Mouse (Mus musculus): ENCODE results near the gene Tpt1. TPM values are rescaled to one million over a fixed set of nuclear protein-coding genes. Genes with fewer than 3 reads are reported as not detected.
"Not testable (repeated sequence)": the region's sequence is repeated elsewhere in the genome, so short reads cannot be mapped to it uniquely, and the experiment has no call there.

Tpt1 gene
- 1,000 to 10,000 TPM; 2,669 to 3,122 TPM for total RNA-seq (2021)
- 2,303 and 3,302 TPM in 2 replicates for polyA plus RNA-seq (2012; rRNA removed)
- long read RNA-seq, transcript Tpt1-201 (6 exons, 1,169 nt) = major isoform, 422 of 435 reads
- long read RNA-seq, partial matches to known transcripts = 11 of 435 reads
- long read RNA-seq, other reads (novel, unspliced or antisense) = 2 of 435 reads

DNA sequence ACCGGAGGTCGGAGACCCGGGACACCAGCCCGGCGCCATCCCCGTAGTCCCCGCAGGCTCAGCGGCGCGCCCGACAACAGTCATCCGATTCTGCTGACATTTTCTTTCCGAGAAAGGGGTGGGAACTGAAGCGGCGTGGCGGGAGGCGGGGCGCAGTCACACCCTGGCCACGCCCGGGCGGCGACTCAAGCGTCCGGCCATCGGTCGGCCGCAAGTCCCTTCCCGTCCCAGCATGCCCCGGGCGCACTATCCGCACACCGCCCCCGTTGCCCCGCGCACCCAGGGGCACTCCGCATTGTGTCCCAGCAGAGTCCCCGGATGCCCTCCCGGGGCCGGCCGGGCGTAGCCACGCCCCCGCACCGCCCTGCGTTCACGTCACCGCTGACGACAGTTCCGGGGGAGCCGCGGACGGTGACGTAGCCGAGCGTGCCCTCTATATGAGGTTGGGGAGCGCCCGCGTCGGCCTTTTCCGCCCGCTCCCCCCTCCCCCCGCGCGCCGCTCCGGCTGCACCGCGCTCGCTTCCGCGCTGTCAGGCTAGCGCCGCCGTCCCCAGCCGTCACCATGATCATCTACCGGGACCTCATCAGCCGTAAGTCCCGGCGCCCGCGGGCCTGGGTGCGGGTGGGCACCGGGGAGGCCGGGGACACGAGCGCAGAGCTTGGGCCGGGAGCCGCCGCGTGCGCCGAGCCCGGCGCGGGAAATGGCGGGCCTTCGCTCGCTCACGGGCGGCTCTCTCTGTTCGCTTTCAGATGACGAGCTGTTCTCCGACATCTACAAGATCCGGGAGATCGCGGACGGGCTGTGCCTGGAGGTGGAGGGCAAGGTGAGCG, at the start of gene Tpt1:
Tpt1 (plus strand) TSS at position 227 of the 831 bp plus-strand sequence.
- peak; percentile 100 for DNase-seq

DNA sequence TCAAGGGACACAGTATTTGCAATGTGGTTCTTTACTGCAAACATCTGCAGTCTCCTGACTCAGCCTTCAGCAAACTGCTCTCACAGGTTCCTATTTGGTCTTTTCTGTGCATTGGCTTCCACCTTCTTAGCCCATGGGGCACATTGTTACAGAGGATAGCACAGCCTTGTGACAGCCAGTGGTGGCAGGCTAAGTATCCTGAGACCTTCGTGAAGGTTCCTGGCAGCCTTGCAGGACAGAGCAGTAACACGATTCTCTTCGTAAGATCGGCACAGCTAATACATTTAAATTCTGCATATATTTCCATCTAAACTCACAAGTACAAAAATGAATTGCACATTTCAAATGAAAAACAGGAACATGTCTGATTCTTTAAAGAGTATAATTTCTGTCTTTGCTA, 49.0 kb upstream of the Tpt1 start:
- DNase-seq = no peak

DNA sequence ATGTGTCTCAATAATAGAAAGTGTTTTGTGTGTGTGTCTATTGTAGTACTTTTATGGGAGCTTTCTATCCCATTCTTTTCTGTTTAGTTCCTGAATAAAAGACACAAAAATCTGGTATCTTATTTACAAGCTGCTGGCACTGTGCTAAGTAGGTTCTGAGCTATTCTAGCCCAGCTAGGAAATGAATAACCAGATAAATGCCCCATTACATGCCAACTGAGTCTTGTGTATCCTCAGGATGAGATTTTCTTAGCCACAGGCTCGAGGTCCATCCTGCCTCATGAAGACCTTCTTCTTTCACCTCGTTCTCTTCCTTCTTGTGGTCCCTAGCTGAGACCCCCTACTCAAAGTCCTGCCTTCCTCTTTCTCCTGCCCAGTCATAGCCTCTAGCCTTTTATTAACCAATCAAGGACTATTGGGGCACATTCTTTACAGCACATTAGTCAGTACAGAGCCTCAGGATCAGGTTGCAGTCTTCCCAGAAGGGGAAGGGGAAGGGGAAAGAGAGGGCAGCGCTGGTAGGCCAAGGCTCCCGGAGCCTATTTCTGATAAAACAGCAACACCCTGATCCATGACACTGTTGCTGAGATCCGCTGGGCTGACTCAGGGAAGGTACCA, 47.0 kb upstream of the Tpt1 start:
- no peak for DNase-seq

DNA sequence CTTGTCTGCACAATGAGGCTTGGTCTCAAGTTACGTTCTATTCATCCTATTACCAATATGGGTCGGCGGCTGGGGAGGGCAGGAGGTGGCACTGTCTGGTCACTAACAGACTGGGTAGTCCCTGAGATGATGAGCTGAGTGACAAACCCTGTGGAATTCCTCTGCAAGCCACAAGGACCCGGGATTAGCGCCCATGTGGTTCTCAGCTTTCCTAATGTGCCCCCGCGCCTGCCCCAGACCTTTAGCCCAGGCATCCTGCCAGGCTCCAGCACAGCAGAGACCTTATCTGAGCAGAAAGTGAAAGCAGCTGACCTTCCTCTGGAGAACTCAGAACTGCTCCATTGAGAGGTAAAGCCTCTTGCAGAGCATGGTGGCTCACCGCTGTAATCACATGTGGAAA, 37.1 kb upstream of the Tpt1 start:
- peak; percentile 85 for DNase-seq

DNA sequence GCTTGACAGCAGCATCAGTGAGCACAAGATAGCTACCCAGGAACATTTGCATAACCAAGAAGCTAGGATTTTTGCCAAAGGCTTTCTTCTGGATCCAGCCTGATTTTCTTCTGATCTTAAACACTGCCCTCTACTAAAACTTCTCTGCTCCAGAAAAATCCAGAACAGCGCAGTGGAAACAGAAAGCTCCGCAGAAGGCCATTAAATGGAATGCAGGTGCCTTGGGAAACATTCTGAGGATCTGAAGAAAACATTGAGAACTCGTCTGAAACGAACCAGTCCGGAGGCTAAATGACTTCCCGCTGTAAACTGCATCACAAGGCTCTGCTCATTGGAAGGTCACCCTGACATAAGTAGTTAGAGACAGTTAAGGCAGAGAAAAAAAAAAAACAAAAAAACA, 35.0 kb upstream of the Tpt1 start:
- no peak for DNase-seq

DNA sequence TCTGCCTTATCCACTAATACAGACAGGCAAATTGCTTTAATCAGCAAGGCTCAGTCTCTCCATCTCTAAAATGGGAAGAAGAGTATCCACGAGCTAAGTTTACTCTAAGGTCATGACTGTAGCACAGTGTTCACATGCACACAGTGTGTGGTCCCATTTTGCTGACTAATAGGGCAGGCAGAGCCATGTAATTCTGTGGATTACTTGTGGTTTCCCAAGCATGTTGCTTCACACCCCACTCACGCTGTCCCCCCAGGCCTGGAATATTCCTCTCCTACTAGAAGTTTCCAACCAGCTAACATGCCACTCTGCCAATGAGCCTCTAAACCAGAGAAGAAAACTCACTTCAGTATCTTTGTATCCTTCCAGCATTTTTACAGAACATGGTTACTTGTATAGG, 26.4 kb upstream of the Tpt1 start:
- no peak for DNase-seq

DNA sequence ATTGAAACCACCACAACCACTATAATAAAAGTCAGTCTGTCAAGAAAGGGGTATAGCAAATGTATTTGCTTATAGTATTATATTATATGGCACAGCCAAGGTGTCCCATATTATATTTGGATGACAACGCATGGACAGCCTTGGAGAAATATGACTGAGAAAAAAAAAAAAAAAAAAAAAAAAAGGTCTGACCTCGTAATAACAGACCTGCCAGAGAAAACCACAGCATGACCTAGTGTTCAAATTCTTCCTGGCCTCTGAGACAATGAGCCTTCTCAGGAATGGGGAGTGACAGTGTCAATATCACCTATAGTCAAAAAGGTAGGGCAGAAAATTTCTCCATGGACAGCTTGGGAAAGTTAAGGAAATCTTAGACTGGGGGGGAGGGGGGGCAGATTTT, 25.6 kb upstream of the Tpt1 start:
- no peak for DNase-seq

DNA sequence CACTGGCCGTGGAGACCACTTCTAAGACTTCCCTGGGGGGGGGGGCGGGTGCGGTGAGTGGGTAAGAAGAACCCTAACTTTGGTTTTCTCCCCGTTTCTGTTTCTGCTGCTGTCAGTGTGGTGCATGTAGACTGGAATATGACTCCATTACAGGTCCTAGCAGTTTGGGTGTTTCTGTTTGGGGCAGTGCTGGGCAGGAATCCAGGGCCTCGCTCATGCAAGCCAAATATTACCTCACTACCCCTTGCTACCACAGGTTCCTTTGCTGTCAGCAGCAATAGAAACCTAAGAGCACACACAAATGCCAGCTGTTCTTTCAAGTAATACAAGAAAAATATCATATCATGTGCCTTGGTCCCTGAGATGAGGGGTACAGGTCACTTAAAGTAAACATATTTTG, 24.9 kb upstream of the Tpt1 start:
- peak; percentile 59 for DNase-seq

DNA sequence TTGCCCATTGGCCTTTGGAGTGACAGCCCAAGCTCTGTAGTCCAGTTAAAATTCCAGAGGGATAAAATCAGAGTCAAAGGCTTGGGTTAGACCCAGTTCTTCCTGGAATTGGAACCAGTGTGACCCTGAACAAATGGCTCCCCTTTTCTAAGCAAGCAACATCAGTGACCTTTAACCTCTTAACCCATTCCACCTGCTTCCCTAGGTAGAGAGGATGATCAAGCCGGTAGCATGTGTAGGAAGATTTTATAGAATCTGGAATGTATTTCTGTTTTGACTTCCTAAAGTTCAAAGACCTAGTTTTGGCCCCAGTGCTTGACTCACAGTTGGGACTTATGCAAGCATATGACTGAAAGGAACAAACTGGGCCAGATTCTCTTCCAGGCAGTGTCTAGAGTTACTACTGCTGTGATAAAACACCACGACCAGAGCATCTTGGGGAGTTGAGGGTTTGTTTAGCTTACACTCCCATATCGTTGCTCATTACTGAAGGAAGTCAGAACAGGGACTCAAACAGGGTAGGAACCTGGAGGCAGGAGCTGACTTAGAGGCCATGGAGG, 18.0 kb upstream of the Tpt1 start:
- no peak for DNase-seq

DNA sequence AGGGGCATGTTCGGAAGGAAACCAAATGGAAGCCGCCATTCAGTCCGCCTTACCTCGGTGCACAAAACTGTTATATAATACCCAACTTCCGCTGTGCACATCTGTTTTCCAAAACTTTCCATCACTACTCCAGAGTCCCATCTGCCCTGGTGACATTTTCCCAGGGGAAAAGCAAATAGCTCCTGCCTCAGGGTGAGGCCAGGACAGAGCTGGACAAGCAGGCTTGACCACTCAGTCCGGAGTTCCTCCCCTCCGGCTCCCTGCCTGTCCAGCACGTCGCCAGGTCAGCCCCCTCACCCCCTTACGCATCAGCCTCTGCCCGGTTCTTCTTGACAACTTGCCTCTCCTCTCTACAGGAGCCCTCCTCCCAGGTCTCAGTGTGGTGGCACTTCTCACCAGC, 16.7 kb upstream of the Tpt1 start:
- DNase-seq = no peak

DNA sequence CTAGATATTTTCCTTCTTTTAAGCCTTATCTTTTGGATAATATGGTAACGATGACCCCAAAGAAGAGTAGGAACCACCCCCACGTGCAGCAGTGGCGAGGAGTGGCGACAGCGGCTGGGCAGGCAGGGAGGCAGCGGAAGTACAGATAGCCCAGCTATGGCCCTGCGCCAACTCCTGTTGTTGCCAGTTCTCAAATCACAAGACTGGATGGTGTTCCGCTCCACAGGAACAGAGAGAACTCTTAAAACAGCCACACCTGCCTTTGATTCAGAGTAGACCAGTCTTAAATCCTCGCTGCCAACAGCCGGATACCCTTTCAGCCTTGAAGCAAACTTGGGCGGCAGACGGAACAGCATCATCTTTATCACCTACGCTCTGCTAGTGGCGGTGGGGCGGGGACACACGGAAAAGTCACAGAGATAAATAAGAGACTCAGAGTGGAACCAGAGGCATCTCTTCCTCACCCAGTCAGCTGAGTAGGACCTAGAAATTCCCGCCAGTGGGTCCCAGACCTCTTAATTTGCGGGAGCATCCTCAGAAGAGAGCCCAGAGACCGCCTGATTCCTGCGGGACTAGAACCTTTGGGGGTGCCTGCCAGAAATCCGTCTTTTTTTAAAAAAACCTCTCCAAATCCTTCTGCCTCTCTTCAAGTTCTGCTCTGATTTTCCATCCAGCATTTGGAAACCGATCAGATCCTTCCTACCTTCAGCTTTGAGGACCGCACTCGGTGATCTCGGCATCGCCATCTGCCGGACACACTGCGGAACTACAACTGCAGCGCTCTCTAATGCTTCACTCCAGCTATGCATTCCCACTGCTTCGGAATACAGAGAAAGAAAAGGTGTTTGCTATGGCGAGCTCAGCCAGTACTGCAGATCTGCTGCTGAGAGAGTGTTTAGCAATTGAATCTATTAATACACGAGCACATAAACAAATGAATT, 15.8 kb upstream of the Tpt1 start:
- peak; percentile 87 for DNase-seq

DNA sequence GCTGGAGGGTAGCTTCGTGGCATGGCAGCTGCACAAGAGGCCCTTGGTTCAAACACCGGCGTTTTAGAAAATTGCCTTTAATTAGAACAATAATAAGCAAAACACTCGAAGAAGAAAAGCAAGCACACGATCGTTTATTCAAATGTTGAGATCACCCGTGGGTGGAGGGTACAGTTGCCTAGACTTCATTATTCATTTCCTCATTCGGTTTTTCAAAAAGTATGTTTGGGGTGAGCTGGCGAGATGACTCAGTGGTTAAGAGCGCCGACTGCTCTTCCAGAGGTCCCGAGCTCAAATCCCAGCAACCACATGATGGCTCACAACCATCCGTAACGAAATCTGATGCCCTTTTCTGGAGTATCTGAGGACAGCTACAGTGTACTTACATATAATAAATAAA, 15.1 kb upstream of the Tpt1 start:
- not testable (repeated sequence) for DNase-seq

DNA sequence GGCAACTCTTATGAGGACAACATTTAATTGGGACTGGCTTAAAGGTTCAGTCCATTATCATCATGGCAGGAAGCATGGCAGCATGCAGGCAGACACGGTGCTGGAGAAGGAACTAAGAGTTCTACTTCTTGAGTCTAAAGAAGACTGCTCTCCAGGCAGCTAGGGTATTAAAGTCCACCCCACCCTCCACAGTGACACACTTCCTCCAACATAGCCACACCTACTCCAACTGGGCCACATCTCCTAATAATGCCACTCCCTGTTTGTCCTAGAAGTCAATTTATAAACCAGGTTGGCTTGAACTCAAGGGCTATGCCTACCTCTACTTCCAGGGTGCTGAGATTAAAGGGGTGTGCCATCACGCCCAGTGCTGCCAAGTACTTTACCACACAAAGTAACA, 12.9 kb upstream of the Tpt1 start:
- no peak for DNase-seq

DNA sequence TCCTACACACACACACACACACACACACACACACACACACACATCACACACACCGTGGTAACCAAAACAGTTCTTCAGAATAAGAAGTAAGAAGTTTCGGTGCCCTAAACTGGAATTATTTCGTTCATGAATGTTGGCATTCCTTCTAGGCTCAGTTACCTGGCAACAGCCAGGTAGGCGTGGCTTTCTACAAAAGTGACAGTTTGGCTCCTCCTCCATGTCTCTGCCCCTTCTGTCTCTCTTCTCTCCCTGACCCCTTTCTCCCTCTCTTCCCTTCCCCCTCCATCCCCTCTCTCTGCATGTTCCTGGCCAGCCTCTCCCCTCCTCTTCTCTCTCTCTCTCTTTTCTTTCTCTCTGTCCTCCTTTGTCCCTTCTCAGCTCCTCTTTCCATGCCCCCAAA, 11.9 kb upstream of the Tpt1 start:
- DNase-seq = no peak

DNA sequence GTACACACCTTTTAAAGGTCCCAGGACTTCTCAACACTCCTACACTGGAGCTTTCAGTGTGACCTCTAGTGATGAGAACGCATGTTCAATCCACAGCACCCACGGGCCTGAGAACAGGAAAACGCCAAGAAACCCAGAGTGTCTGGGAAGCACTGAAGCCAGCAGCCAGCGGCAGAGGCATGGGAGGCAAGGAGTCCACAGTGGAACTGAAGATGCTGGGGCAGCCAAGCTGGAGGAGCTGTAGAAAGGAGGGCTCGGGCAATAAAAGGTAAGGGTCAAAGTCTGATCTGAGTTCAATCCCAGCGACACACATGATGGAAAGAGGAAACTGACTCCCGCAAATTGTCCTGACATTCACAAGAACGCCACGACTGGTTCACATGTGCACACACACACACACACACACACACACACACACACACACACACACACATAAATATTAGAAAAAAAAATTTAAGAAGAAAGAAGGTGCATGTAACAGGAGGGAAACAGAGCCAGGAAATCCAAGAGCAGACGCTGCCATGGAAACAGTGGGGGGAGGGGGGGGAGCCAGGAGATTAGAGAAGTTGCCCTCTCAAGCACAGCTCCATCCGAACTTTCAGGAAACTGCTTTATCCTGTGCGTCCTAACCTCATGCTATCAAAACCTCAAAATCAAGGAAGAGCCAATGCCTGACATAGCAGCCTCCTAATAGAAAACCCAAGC, 11.2 kb upstream of the Tpt1 start:
- peak; percentile 37 for DNase-seq

DNA sequence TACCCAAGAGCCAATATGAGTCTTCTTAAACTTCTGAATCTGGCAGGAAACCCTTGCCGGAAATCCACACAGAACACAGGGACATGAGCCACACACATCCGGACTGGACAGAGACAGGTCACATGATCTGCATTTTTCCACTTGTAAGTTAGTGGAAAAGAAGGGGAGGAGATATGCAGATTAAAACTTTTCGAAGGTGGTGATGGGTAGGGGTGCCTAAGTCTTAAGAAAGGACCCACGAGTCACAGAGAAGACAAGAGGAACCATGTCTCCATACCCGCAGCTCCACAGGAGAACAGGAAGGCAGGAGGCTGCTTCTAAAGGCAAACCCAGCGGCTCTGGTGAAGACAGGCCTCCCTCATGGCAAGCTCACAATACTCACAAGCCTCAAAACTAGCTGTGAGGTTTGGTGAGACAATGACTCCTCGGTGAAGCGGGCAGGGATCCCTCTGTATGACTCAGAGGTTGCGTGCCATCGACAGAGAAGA, 10.6 kb upstream of the Tpt1 start:
- DNase-seq = peak; percentile 85

DNA sequence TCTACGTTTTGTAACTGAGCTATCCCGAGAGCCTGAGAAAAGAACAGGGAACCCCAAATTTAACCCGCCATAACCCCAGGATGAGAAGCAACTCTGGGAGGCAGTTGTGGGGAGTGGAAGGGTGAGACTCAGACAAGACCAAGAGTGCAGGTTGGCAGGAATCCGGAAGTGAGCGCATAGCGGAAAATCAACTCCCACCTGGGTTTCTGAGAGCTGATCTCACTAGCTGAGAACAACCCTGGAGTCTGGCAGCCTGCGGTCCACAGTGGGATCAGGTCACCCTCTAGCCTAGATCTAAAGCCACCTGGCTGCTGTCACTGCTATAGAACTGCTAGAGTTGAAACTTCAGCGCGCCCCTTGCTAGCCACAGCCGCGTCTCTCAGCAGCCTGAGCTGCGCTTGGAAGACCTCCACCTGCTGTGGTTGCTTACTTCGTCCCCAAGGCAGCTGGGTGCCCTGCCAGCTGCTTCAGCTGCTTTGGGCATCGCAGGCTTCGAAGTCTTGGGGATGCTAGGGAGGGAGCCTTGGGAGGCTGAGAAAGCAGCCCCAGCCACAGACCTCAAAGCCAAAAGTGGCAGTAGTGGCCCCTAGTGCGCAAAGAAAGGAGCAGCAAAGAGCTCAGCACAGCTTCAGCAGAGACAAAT, 10.0 kb upstream of the Tpt1 start:
- DNase-seq = peak; percentile 86

DNA sequence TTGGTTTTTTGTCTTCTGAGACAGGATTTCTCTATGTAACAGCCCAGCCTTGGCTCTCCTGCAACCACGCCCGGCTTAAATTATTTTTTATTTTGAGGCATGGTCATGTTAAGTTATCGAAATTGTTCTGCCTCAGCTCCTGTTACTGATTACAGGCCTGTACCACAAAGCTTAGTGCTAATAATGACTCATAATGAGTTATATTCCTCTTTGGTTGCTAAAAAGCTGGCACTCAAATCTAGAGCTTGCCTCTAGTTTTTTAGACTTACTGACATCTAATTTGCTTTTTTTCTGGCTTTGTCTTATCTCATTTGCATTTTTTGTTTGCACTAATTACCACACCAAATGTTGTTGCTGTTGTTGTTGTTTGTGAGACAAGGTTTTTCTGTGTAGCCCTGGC, 8.3 kb upstream of the Tpt1 start:
- DNase-seq = no peak

DNA sequence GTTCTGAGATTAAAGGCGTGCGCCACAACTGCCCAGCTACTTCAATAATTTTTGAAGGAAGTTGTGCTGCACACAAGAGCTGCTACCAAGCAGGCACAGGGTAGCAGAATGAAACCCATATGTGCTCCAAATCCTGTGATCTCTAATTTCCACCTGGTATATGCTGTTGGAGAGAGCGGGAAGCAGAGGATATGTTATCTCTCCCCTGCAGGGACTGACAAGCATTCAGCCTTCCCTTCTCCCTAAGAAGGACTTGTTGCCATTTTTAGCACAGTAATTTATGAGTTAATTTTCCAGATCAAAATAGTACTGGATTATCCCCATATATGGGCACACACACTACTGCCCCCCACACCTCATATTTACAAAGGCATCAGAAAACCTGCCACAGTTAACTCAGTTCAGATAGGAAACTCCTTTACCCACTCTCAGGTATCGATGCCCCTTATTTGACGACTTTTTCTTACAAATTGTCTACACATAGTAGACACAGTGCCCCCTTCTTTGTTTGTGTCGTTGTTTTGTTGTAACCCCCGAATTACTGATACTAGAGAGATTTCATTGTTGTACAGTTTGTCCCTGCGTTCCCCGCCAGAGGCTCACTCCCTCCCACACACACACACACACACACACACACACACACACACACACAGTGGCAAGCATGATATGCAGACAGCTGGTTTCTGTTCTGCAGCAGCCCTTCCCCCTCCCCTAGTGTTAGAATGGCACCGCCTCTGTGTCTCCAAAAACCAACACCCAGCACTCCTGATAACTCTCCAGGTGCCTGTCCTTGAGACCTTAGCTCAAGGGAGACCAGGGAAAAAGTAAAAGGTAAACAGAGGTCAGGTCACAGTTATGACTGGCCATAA, 7.6 kb upstream of the Tpt1 start:
- DNase-seq = no peak

DNA sequence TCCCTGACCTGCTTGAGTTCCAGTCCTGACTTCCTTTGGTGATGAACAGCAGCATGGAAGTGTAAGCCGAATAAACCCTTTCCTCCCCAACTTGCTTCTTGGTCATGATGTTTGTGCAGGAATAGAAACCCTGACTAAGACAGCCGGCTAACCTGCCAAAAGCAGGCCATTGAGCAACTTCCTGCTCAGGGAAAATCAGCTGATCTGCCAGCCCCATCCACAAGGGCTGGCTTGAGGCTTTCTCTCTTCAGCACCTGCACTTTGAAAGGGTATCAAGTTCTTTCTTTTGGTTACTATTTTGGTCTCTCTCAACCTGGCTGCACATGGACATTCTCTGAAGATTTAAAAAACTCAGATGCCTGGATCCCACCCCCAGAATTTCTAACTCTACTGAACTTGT, 3.1 kb upstream of the Tpt1 start:
- peak; percentile 48 for DNase-seq

Data from adrenal gland, adult 2 months (tissue).